Mouse (Mus musculus) lung, postnatal 14 days (tissue): Measurements from ENCODE around the gene Qdpr.
A peak's percentile ranks its signal among the peaks of the same experiment; 100 is the strongest.
"Not testable (repeated sequence)": the region's sequence is repeated elsewhere in the genome, so short reads cannot be mapped to it uniquely, and the experiment has no call there.

Experiments
- DNase-seq: peaks from one replicate; pipeline ENCODE4 v3.0.0; 2021

Gene Qdpr

DNA sequence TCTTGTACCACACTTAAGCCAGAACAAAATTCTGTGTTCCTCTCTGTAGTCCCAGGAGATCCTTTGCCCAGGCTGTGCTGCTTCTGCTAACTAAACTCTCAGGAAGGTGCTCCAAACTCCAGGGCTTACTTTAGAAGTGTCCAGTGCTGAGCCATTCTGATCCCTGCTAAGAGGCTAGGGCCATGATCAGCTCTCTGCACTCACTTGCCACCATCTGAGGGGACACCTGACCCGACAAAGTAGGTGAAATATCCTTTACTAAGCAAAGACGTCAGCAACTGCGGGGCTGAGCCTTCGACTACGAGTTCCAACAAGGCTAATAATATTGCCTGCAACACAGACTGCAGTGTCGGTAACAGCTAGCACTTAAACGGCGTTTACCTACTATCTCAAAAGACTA, 830 bp downstream of the Qdpr start:
- no peak for DNase-seq

DNA sequence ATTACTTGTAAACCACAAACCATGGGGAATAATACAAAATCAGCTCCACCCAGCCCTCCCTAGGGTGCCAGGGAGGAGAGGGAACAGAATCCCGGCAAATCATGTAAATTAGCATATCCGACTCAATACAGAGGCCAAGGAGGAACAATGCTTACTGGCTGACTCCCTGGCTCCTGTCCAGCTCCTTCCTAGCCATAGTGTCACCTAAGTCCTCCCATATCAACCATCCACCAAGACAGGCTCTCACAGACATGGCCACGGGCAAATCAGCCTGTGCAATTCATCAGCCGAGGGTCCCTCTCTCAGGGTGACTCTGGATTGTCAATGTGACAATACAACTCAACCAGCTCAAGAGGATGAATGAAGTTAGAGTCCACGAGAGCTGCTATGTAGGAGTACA, 1.4 kb downstream of the Qdpr start:
- DNase-seq, result no peak

DNA sequence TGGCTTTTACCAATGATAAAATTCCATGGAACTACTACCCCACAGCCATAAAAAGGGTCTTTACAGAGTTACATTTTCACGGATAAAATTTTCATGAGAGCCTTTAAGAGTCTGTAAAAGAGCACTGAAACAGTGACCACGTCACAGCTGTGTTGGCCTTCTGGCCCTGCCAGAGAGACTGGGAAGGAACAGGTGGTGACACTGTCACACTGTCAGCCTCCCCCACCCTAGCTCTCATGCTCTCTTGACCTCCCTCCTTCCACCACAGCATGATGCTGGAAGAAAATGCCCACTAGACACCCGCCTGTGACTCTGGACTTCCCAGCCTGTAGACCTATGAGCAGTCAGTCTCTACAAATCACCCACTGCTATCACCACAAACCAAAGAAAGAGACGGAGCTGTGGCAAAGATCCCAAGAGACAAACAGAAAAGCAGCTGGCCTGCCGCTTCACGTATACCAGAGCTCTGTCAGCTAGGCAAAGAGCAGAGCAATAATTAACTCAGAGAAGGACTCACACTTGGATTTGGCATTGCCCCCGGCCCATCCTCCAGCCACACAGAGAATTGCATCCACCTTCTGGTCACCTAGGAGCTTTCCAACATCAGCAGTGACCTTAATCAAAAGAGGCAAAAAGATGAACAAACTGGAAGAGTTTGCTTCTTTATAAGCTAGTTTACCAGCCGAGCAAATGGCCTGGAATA, 5.8 kb downstream of the Qdpr start:
- no peak for DNase-seq

DNA sequence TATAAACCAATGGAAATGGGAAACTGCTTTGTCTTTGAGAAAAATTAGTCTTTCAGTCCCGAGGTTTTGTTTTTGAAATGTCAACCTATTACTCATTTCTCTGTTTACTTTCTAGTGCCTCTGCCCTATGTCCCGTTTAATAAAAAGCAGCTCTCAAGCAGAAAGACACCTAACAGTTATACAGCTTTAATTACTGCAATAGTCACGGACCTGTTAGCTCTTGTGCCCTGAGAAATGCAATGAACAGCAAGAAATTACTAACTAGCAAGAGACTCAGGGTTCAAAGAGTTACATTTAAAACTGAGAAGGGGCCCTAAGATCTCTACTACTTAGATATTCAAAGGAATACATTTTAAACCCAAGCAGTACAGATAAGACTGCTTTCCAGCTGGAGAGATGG, 8.3 kb downstream of the Qdpr start:
- no peak for DNase-seq

DNA sequence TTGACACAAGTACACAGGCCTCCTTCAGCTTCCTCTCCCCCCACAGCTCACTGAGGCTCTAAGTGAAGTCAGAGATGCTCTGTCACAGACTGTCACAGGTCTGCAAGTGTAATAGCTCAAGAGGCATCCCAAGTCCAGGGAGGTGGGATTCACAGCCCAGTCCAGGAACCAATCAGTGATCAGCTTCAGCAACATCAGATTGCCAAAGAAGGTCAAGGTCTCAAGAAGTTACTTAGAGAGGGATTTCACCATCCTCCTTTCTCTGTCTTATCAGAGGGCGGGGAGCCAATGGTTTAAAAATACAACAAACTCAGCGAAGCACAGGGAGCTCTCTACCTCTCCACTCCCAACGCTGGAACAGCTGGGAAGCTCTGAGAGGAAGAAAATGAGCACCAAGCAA, 8.9 kb downstream of the Qdpr start:
- DNase-seq, result no peak

GRCm38 (mm10) chr5:45438301-45438700, 11.7 kb downstream of the Qdpr start:
- no peak for DNase-seq

GRCm38 (mm10) chr5:45437826-45438225, 12.2 kb downstream of the Qdpr start:
- no peak for DNase-seq

DNA sequence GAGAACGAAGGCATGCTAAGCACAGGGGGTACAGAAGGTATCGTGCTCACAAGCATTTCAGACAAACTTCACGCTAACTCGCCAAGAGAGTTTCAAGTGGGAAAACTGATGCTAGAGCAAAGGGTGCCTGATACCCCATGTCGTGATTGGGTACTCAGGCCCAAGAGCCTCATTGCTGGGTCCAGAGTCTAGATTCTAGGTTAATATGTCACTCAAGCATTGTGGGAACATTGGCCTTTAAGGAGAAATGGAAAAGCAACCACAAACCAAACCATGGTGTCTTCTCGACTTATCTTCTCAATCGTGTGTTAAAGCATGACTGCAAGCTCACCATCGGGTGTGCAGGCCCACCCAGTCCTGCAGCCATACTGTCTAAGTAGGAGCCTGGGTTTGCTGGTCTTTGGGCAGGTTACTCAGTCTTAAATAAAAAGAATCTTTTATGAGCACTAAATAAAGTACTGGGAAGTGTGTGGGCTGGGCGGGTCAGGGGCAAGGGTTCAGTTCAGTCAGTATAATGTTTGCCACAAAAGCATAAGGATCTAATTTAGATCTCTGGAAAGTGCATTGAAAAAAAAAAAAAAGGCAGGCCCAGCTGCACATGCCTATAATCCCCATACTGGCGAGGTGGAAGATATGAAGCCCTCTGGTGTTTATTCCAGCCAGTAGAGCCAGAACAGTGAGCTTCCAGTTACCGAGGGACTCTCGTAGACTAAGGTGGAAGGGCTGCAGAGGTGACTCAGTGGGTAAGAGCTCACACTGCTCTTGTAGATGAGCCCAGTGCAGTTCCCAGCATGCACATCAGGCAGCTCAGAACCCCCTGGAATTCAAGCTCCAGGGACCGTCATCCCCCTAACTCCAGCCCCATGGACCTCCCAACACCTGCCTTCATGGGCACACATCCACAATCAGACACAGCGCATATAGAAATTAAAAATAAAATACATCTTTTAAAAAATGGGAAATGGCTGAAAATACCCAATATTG, 13.8 kb downstream of the Qdpr start:
- DNase-seq, result no peak

- no peak for DNase-seq
Measured at GRCm38 (mm10) chr5:45427891-45428290, 22.1 kb downstream of the Qdpr start.

GRCm38 (mm10) chr5:45426416-45427034, 23.5 kb downstream of the Qdpr start:
- no peak for DNase-seq

GRCm38 (mm10) chr5:45425771-45426170, 24.3 kb downstream of the Qdpr start:
- DNase-seq, result not testable (repeated sequence)

GRCm38 (mm10) chr5:45424021-45424886, 25.8 kb downstream of the Qdpr start:
- peak; percentile 60 for DNase-seq

GRCm38 (mm10) chr5:45421881-45422844, 27.9 kb downstream of the Qdpr start:
- no peak for DNase-seq

DNA sequence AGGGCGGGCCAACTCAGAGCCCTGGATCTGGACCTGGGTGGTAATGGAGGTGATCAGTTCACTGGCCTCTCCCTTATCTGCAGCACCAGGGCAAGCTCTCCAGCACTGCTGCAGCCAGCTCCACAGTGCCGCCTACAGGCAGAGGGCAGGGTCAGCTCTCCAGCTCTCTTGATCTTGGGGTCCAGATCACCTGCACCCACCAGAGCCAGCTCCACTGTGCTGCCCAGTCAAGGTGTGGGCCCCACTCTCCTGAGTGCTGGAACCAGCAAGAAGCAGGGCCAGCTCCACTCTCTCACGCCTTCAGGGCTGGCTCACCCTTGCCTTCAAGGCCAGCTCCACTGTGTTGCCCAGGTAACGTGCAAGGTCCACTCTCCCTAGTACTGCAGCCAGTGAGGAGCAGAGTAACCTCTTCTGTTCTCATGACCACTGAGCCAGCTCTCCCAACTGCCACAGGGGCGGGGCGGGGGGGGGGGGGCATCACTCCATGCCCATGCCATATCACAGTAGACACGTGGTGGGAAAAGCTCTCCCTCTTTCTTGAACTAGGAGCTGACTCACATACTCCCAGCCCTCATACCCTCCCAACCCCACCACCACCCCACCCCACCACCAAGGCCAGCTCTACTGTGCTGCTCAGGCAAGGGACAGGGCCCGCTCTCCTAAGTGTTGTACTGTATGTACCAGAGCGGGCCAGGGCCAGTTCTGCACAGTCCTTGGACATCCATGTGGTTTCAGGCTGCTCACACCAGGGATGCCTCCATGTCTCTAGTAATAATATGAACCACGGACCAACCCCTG, 30.0 kb downstream of the Qdpr start:
- peak; percentile 32 for DNase-seq

DNA sequence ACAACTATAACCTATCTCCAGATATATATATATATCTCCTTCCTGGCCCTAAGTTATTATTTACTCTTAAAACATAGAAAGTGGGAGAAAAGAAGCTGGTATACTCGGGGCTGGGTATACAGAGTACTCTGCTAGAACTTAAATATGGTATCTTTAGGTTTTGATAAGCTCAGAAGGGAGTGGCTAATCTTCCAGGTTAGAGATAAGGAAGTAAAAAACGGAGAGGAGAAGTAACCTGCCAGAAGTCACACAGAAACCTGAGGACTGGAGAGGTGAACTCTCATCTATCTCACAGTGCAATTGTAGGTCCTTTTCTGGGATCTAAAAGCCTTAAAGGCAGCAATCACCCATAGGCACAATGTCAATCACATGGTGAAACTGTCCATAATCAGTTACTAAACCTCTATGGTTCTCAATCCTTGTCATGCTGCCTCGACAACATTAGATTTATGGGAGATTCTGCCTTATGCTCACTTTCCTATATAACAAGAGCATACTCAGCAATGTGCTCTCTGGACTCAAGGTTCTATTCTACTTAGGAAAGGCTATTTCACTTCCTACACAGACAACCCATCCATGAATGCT, 32.1 kb downstream of the Qdpr start:
- DNase-seq, result no peak

GRCm38 (mm10) chr5:45416478-45416877, 33.6 kb downstream of the Qdpr start:
- DNase-seq, result no peak

DNA sequence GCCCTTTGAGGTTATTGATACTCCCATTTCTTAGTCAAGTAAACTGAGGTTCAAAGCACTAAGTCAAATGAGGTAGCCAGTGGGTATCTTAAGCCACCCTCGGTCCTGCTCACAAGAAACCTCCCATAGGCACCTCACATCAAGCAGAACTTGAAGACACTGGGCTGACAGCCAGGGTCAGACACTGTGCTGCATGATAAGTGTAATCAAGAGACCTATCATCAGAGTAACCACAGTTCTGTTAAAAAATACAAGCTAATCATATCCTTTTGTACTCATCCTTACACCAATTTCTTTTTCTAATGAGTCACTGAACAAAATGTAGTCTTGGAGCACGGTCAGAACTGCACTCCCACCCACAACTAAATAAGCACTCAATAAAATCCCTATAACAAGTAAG, 43.9 kb downstream of the Qdpr start:
- DNase-seq, result no peak

GRCm38 (mm10) chr5:45402632-45403031, 47.4 kb downstream of the Qdpr start:
- peak; percentile 75 for DNase-seq

DNA sequence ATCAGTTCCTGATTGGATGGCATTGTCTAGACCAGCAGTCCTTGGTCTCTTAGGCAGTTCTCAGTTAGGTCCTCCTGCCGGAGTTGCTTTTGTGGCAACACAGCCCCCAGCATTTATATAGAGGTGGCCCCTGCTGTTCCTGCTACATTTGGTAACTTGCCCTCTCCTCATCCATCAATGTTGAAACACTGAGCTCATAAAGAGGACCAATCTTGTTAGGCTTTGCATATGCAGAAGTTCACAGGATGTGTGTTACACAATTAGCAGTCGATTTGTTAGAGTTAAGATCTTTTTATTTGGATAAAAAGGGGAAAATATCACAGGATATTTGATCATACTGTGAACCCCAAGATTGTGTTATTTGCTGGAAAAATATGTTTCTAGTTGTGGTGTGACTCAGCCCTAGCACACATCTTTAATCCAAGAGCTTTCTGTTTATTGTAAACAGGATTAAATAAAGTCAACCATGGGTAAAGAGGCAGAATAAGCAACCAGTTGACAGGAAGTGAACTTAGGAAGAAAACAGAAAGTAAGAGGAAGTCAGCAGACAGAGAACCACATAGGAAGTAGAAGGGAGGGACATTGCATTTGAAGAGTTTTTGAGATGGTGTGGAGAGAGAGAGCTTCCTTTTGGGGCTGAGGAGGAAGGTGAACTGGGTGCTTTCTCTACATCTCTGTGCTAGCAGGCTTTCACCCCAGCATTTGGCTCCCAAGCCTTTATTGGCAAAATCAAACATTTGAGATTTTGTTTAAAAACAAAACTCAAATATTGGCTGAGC, 65.8 kb downstream of the Qdpr start:
- DNase-seq, result no peak
